Mouse (Mus musculus) bone marrow macrophage, adult 2 months (primary cell): ENCODE data around the gene Wtip. TPM values are rescaled to one million over a fixed set of nuclear protein-coding genes. Genes with fewer than 3 reads are reported as not detected.
"Not testable (repeated sequence)": the region's sequence is repeated elsewhere in the genome, so short reads cannot be mapped to it uniquely, and the experiment has no call there.

Experiments used
- H3K27ac ChIP-seq: 2 replicates; pipeline ENCODE4 v1.5.1; 2012; ENCODE audit warnings: low read depth, low read length; ENCODE audit not compliant: insufficient read depth
- H3K4me1 ChIP-seq: 2 replicates; pipeline ENCODE4 v1.6.1; 2012; ENCODE audit warnings: low read length; ENCODE audit not compliant: control insufficient read depth, insufficient read depth
- H3K4me3 ChIP-seq: 2 replicates; pipeline ENCODE4 v1.5.1; 2012; ENCODE audit warnings: mild to moderate bottlenecking, low read length, moderate library complexity; ENCODE audit not compliant: insufficient read depth
- CTCF ChIP-seq: IDR thresholded peaks from 2 replicates; pipeline ENCODE4 v1.5.1; 2012; ENCODE audit warnings: low read depth, mild to moderate bottlenecking, low read length, moderate library complexity
- POLR2A ChIP-seq: IDR thresholded peaks from 2 replicates; pipeline ENCODE4 v1.6.1; 2012; ENCODE audit warnings: mild to moderate bottlenecking, low read depth, low read length, borderline replicate concordance
- polyA plus RNA-seq: library from polyadenylated mRNA; stranded (reverse); fragments of >200 nt; gene quantifications from 2 replicates; pipeline ENCODE4 v1.2.4, GENCODE M21; 2012; ENCODE audit not compliant: missing spikeins, insufficient read depth, insufficient read length

Gene Wtip
- polyA plus RNA-seq, result 3.6 and 4.4 TPM in 2 replicates

DNA sequence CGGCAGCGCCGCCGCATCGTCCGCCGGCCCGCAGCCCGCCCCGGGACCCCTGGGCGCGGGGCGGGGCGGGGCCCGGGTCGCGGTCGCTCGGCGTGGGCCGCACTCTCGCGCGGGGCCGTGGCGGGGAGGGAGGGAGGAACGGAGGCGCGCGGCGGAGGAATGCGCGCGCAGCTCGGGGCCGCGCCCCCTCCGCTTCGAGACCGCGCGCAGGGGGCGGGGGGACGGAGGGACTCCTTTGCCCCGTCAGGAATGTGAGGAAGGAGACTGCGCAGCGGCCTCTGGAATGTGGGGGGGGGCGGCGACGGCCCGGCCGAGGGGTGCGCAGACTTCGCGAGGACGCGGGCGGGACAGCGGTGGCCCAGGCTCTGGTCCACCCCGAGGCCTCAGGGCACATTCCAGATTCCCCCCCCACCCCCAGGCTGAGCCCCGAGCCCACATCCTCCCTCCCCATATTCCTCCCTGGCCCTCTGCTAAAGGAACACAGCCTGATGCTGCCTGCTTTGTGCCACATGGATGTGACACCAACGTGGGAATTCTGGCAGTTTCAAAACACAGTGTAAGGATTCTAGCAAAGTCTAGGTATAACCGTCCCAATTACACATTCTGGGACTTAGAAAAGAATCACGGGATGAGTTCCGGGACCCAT lies at the start of gene Wtip:
Gene Wtip, minus strand, starts transcription at position 152 of the 646 bp plus-strand sequence.
- no peak for TF ChIP-seq POLR2A
- no peak for TF ChIP-seq CTCF
- H3K4me3 ChIP-seq, result peak within 1 kb of the TSS; percentile 69
- no peaks in the 10 kb centered on the region for H3K4me1 ChIP-seq
- no peak within 1 kb of the TSS for H3K27ac ChIP-seq

DNA sequence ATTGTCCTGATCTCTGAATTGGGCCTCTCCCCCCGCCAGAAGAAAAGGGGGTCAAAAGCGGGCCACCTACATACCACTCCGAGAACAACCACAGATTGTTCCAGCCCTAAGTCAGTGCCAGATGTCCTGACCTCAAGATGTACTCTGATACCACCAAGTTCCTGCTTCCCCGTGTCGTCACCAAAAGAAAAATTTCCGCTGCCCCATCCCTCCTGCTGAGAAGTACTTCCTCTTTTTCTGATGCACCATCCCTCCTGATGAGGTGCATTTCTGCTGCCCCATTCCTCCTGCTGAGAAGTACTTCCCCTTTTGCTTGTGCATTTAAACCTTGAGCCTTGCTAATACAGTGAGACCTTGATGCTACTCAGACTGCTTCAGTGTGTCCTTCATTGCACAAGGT lies 43.2 kb upstream of the Wtip start:
- H3K27ac ChIP-seq, H3K4me3 ChIP-seq, H3K4me1 ChIP-seq: not testable (repeated sequence)

DNA sequence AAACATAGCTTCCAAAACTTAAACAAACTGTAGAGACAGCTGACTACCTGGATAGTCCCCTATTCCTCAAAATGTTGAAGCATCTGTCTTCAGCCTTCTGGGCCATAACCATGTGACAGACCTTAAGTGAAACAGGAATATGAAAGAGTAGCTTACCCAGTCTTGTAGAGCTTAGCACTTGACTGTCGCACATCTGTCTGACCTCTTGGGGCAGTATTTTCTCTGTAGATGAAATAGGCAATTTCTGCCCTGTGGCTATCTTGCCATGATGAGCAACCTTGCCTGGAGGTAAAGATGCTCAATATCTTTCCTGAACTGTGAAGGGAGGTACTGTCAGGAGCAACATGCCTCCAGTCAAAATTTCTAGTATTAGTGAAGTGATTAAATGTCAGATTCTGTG lies 39.2 kb upstream of the Wtip start:
- H3K27ac ChIP-seq, result no peak overlapping the region
- H3K4me3 ChIP-seq, result no peak overlapping the region
- peaks cover 4% of the 10 kb centered on the region for H3K4me1 ChIP-seq
- no peak for TF ChIP-seq POLR2A
- TF ChIP-seq CTCF, result no peak

DNA sequence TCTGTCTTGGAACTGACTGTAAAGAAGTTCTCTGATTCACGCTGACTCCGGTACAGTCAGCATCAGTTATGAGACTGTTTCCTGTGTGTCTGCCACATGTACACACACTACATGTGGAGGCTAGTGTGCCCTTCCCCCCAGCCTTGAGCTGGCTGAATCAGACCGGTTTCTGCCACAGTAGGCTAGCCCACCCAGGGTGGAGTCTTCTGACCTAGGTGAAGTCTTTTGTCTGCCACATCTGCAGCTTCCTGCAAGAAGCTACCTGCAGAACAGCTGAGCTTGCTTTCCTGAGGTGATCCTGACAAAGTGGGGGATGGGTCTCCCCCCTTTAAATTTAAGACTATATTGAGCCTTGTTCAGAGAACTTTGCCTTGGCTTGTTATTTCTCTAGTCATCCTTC lies 36.4 kb upstream of the Wtip start, which contains the start of gene Uba2:
Gene Uba2, minus strand, starts transcription at position 146 of the 400 bp plus-strand sequence.
- TF ChIP-seq CTCF (no peak), POLR2A (no peak)
- Histone ChIP-seq H3K27ac (peak within 1 kb of the TSS; percentile 31; the same call in 1 of the 2 replicates), H3K4me1 (peaks cover 4% of the 10 kb centered on the region), H3K4me3 (peak within 1 kb of the TSS; percentile 95)

DNA sequence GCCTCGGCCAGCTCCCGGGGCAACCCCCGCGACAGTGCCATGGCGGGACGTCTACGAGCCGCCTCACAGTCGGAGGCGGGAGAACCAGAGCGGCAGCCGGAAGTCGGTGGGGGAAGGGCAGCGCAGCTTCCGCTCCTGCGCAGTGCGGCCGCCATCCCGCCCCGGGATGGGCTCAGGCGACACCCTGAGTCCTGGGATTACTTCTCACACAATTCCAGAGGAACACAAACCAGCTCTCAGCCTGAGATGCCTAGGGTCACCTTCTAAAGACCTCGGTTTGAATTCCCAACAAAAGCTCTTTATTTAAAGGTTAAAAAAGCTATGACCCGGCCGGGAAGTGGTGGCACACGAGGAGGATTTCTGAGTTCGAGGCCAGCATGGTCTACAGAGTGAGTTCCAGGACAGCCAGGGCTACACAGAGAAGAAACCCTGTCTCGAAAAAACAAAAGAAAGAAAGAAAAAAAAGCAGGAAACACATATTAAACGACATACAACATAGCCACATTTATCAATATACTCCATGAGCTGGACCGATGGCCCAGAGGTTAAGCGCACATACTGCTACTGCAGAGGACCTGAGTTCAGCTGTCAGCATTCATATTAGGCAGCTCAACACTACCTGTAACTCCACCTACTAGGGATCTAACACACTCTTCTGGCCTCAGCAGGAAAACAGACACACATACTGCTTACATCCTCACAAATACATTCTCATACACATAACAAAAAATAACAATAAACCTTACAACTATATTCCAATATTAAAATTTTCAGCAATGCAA lies 35.6 kb upstream of the Wtip start:
- peak overlapping the region; percentile 62 for H3K27ac ChIP-seq
- TF ChIP-seq CTCF (no peak), POLR2A (no peak)
- H3K4me1 ChIP-seq, result peaks cover 4% of the 10 kb centered on the region
- peak overlapping the region; percentile 95 for H3K4me3 ChIP-seq

DNA sequence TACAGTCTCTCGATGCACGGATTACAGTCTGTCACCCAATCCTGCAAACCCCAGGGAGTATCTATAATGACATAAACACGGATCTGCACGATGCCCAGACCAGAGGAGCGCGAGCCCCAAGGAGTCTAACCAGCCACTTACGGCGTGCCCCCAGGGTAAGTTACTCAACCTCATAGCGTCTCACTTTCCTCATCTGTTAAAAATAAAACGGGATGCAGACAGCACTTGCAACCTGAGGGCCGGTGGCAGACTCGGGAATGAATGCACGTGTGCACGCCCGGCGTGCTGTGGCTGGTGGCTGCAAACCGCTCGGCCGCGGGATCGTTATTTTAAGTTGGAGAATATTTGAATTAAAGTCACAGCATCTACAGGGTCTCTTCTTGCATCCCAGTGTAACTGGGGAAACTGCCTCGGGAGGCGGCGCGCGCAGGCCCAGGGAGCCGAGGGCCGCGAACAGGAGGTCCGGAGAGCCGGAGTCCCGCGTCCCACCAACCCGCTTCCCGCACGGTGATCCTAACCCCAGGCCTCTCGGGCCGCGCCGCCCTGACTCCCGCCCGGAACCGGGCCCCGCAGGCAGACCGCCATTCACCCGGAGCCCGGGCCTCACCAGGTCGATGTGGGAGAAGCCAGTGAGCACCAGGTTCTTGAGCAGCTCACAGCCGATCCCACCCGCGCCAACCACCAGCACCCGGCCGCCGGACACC lies 34.9 kb upstream of the Wtip start:
- TF ChIP-seq CTCF (no peak), POLR2A (no peak)
- Histone ChIP-seq H3K27ac (peak overlapping the region; percentile 62), H3K4me1 (peaks cover 4% of the 10 kb centered on the region), H3K4me3 (peak overlapping the region; percentile 95)

DNA sequence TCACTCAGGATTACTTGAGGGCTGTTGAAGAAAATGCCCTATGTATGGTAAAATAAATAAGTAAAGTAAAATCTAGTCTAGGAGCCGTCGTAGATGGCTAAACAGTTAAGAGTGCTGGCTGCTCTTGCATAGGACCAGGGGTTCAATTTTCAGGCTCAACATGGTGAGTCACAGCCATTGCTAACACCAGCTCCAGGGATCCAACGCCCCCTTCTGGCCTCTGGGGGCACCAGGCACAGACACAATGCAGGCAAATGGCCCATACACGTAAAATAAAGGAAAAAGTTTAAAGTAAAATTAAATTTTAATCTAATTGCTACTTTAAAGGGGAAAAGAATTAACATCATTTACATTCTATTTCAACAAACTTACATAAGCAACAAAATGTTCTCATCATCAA lies 33.8 kb upstream of the Wtip start:
- Histone ChIP-seq H3K4me1 (peaks cover 4% of the 10 kb centered on the region), H3K27ac (no peak overlapping the region), H3K4me3 (no peak overlapping the region)
- TF ChIP-seq POLR2A (no peak), CTCF (peak; percentile 72)

DNA sequence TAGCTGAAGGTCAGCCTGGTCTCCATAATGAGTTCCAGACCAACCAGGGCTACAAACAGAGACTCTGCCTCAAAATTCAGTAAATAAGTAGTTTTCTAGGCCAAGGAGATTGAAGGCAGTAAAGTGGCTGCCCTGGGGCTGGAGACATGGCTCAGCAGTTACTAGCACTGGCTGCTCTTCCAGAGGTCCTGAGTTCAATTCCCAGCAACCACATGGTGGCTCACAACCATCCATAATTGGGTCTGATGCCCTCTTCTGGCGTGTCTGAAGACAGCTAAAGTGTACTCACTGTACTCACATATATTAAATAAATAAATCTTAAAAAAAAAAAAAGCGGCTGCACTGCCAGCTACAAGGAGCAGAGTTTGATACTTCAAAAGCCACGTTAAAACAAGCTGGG lies 32.9 kb upstream of the Wtip start:
- H3K27ac ChIP-seq, result no peak overlapping the region
- H3K4me3 ChIP-seq, result no peak overlapping the region
- H3K4me1 ChIP-seq, result peaks cover 4% of the 10 kb centered on the region
- TF ChIP-seq CTCF (no peak), POLR2A (no peak)

DNA sequence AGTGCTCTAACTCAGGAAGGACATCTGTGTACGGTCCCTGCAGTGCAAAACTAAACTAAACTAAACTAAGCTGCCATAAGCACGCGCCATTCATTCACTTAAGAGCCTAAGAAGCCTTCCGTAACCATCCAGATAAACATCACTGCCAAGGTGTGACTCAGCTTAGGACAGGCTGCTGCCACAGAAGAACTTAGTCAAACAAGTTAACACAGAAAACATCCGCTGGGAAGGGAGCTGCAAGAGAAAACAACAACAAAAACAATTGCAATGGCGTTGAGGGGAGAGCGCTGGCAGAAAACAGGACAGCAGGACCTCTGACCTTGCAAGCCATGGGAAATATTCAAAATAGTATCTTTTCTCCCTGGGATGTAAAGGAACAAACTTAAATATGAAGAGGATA lies 31.6 kb upstream of the Wtip start:
- Histone ChIP-seq H3K4me3 (no peak overlapping the region), H3K4me1 (peaks cover 4% of the 10 kb centered on the region), H3K27ac (no peak overlapping the region)
- no peak for TF ChIP-seq POLR2A
- no peak for TF ChIP-seq CTCF

DNA sequence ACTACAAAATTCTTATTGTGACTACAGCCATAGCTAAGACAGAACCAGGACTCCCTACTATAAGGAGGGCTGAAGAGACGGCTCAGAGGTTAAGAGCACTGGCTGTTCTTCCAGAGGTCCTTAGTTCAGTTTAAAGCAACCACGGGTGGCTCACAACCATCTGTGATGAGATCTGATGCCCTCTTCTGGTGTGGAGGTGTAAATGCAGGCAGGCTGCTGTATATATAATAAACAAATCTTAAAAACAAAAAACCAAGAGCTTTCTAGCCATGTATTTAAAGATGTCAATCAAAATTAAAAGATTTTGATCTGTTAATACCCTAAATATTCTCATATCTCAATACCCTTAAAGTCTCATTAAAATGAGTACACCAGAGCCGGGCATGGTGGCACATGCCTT lies 26.1 kb upstream of the Wtip start:
- Histone ChIP-seq H3K4me3 (no peak overlapping the region), H3K4me1 (no peaks in the 10 kb centered on the region), H3K27ac (no peak overlapping the region)
- TF ChIP-seq CTCF (no peak), POLR2A (no peak)
